Mouse (Mus musculus) C2C12 (cell line): ENCODE results near the gene AI661453.

Experiments
- CTCF ChIP-seq: IDR thresholded peaks from one replicate; pipeline ENCODE4 v1.5.1; 2011; ENCODE audit not compliant: control insufficient read depth, insufficient read depth, insufficient read length
- FOSL1 ChIP-seq: IDR thresholded peaks from one replicate; pipeline ENCODE4 v1.8.0; 2011; ENCODE audit warnings: mild to moderate bottlenecking, low read length; ENCODE audit not compliant: poor library complexity, insufficient read depth, severe bottlenecking
- MYOD1 ChIP-seq: IDR thresholded peaks from one replicate; pipeline ENCODE4 v1.6.1; 2011; ENCODE audit warnings: low read depth; ENCODE audit not compliant: control insufficient read depth, insufficient read length
- MYOG ChIP-seq: IDR thresholded peaks from one replicate; pipeline ENCODE4 v1.6.1; 2011; ENCODE audit not compliant: control insufficient read depth, insufficient read length; ENCODE audit errors: extremely low read depth
- USF1 ChIP-seq: IDR thresholded peaks from one replicate; pipeline ENCODE4 v1.6.1; 2011; ENCODE audit warnings: low read depth, mild to moderate bottlenecking, control low read depth, moderate library complexity

- TF ChIP-seq CTCF (no peak), FOSL1 (no peak), USF1 (no peak), MYOD1 (no peak), MYOG (no peak)
Measured at GRCm38 (mm10) chr17:47450880-47451565, 14.6 kb downstream of the AI661453 start.
